Mouse (Mus musculus) brain, embryonic 18.5 days (tissue): ENCODE results near the gene Rapgef4.

Experiments used
- DNase-seq: peaks from one replicate; pipeline ENCODE4 v3.0.0-alpha.2; 2012; ENCODE audit warnings: low read depth, low spot score

Gene Rapgef4

GRCm38 (mm10) chr2:72074999-72075561, 94.0 kb downstream of the Rapgef4 start:
- no peak for DNase-seq

- no peak for DNase-seq
These were observed 96.6 kb downstream of the Rapgef4 start for GRCm38 (mm10) chr2:72077490-72078139.

GRCm38 (mm10) chr2:72078140-72078521, 97.1 kb downstream of the Rapgef4 start:
- DNase-seq = no peak

- no peak for DNase-seq
These were observed 98.1 kb downstream of the Rapgef4 start for GRCm38 (mm10) chr2:72079110-72079509.

- no peak for DNase-seq
These were observed 101.8 kb downstream of the Rapgef4 start for GRCm38 (mm10) chr2:72082846-72083245.

GRCm38 (mm10) chr2:72088886-72089285, 107.8 kb downstream of the Rapgef4 start:
- no peak for DNase-seq

GRCm38 (mm10) chr2:72090061-72090460, 109.0 kb downstream of the Rapgef4 start:
- no peak for DNase-seq

- no peak for DNase-seq
These were observed 111.0 kb downstream of the Rapgef4 start for GRCm38 (mm10) chr2:72092046-72092445.

GRCm38 (mm10) chr2:72093402-72094037, 112.5 kb downstream of the Rapgef4 start:
- no peak for DNase-seq

GRCm38 (mm10) chr2:72094038-72094437, 113.0 kb downstream of the Rapgef4 start:
- no peak for DNase-seq

- DNase-seq = no peak
These were observed 113.4 kb downstream of the Rapgef4 start for GRCm38 (mm10) chr2:72094446-72094845.

- DNase-seq = no peak
These were observed 114.0 kb downstream of the Rapgef4 start for GRCm38 (mm10) chr2:72095002-72095401.

GRCm38 (mm10) chr2:72096345-72096744, 115.3 kb downstream of the Rapgef4 start:
- DNase-seq = no peak

- DNase-seq = no peak
These were observed 117.3 kb downstream of the Rapgef4 start for GRCm38 (mm10) chr2:72098366-72098765.

GRCm38 (mm10) chr2:72104604-72105003, 123.6 kb downstream of the Rapgef4 start:
- DNase-seq = no peak

GRCm38 (mm10) chr2:72107525-72108180, 126.6 kb downstream of the Rapgef4 start:
- DNase-seq = no peak

GRCm38 (mm10) chr2:72108448-72109312, 127.6 kb downstream of the Rapgef4 start:
- DNase-seq = no peak

- DNase-seq = no peak
These were observed 129.4 kb downstream of the Rapgef4 start for GRCm38 (mm10) chr2:72110404-72110803.

- DNase-seq = no peak
These were observed 132.7 kb downstream of the Rapgef4 start for GRCm38 (mm10) chr2:72113716-72114115.

- no peak for DNase-seq
These were observed 133.1 kb downstream of the Rapgef4 start for GRCm38 (mm10) chr2:72114148-72114559.

GRCm38 (mm10) chr2:72116103-72116502, 135.1 kb downstream of the Rapgef4 start:
- no peak for DNase-seq

GRCm38 (mm10) chr2:72116698-72117097, 135.7 kb downstream of the Rapgef4 start:
- DNase-seq = no peak
